In the genomic region with DNA sequence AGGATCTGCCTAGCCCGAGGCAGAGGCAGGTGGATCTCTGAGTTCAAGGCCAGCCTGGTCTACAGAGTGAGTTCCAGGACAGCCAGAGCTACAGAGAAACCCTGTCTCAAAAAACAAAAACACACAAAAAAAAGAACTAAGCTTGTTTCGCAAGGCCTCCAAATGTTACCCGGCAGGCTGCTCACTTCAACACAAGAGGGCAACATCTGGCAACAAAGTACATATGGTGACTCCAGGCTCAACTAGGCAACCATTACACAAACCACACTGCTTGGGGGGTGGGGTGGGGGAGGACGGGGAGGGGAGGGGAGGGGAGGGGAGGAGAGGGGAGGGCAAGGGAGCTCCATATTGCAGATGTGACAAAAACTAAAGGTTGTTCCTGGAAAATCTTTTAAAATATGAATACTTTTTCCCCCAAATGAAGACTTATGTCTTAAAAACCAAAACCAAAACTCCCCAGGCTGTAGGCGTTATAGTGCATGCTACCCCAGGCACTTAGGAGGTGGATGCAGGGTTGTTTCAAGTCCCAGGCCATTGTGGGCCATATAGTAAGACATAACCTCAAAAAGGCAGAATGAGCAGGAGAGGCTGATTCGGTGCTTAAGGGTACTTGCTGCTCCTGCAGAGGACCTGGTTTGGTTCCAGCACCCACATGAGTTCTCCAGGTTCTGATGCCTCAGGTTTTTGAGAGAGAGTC, we compare ENCODE assay signal across 8 mouse cellular contexts. TPM values are rescaled to one million over a fixed set of nuclear protein-coding genes. Genes with fewer than 3 reads are reported as not detected.
DNase-seq lines count a peak whose midpoint lies in the region; ATAC-seq and TF ChIP-seq lines count a peak whose summit lies in the region.
"Had no signal": no experiment of that assay in that cellular context is flagged by ENCODE, and none has a peak within 500 bp of the region (broad histone marks: within the 10 kb centered on the region; RNA-seq: fewer than 3 reads in every experiment).

No protein-coding gene starts in this region.

- H3K9me3 ChIP-seq in midbrain, postnatal 0 days (ENCODE audit: low read length) = no peaks in the 10 kb centered on the region
- no peaks in the 10 kb centered on the region for H3K9me3 ChIP-seq in midbrain, embryonic 16.5 days (replicated peaks; ENCODE audit: control insufficient read depth, low read length, poor library complexity, severe bottlenecking)
- H3K9me3 ChIP-seq in lung, postnatal 0 days (ENCODE audit: low read length) = no peaks in the 10 kb centered on the region
- H3K9me3 ChIP-seq: stomach, embryonic 15.5 days had no signal

- intact Hi-C loops in left cerebral cortex, postnatal 36 days (cut with DNase I) = no loop called here
- intact Hi-C loops in left cerebral cortex, postnatal 10 days (cut with DNase I) = no loop called here

- no peak overlapping the region for H3K4me2 ChIP-seq in midbrain, postnatal 0 days (ENCODE audit: low read depth, low read length, poor library complexity, severe bottlenecking)
- no peak overlapping the region for H3K4me2 ChIP-seq in midbrain, embryonic 16.5 days (ENCODE audit: low read length)
- H3K4me2 ChIP-seq in lung, postnatal 0 days (replicated peaks; ENCODE audit: low read depth, low read length) = no peak overlapping the region
- H3K4me2 ChIP-seq: stomach, embryonic 15.5 days had no signal

- H3K27me3 ChIP-seq in midbrain, postnatal 0 days (ENCODE audit: insufficient read depth, low read length) = no peaks in the 10 kb centered on the region
- H3K27me3 ChIP-seq in midbrain, embryonic 16.5 days (ENCODE audit: control insufficient read depth, insufficient read depth, low read depth, low read length) = no peaks in the 10 kb centered on the region
- H3K27me3 ChIP-seq in lung, postnatal 0 days (replicated peaks; ENCODE audit: insufficient read depth, low read length) = no peaks in the 10 kb centered on the region
- H3K27me3 ChIP-seq: stomach, embryonic 15.5 days had no signal

- no peak for DNase-seq in midbrain, postnatal 0 days (ENCODE audit: low spot score)
- DNase-seq in adipocyte (ENCODE audit: low spot score) = peak; percentile 83
- DNase-seq in lung, postnatal 0 days (ENCODE audit: low spot score) = peak; percentile 84
- peak; percentile 58 for DNase-seq in thymus, postnatal 4 days
- no peak for DNase-seq in left cerebral cortex, postnatal 36 days (ENCODE audit: low spot score in 2 of 2)
- DNase-seq in left cerebral cortex, postnatal 10 days (ENCODE audit: extremely low spot score in 1 of 2, low spot score in 2 of 2) = no peak

- no peak overlapping the region for H3K4me3 ChIP-seq in midbrain, postnatal 0 days (ENCODE audit: low read depth, low read length)
- H3K4me3 ChIP-seq in midbrain, embryonic 16.5 days (ENCODE audit: low read depth, low read length) = no peak overlapping the region
- no peak overlapping the region for H3K4me3 ChIP-seq in lung, postnatal 0 days (ENCODE audit: low read depth, low read length)
- H3K4me3 ChIP-seq: stomach, embryonic 15.5 days had no signal

- peak; percentile 59 for TF ChIP-seq CTCF in midbrain, postnatal 0 days (IDR thresholded peaks at IDR 0.05)
- peak; percentile 68 for TF ChIP-seq CTCF in lung, postnatal 0 days (IDR thresholded peaks at IDR 0.05)

- H3K9ac ChIP-seq in midbrain, postnatal 0 days (replicated peaks; ENCODE audit: low read length, poor library complexity, severe bottlenecking) = no peak overlapping the region
- no peak overlapping the region for H3K9ac ChIP-seq in midbrain, embryonic 16.5 days (ENCODE audit: low read depth, low read length)
- no peak overlapping the region for H3K9ac ChIP-seq in lung, postnatal 0 days (replicated peaks; ENCODE audit: low read depth)
- H3K9ac ChIP-seq: stomach, embryonic 15.5 days had no signal

- 0 out of 2 replicates have a peak, but pooled peaks cover 16% of the 10 kb centered on the region for H3K36me3 ChIP-seq in midbrain, postnatal 0 days (ENCODE audit: insufficient read depth, low read length)
- H3K36me3 ChIP-seq in midbrain, embryonic 16.5 days (ENCODE audit: control insufficient read depth, insufficient read depth, low read length) = peaks cover 11% of the 10 kb centered on the region
- no peaks in the 10 kb centered on the region for H3K36me3 ChIP-seq in lung, postnatal 0 days (ENCODE audit: insufficient read depth, low read length)

- TF ChIP-seq EP300 in lung, postnatal 0 days (IDR thresholded peaks at IDR 0.05) = no peak

- WGBS in midbrain, postnatal 0 days = 88% methylated on average over 5 of the region's 6 CpGs
- 87% methylated on average over 5 of the region's 6 CpGs for WGBS in midbrain, embryonic 16.5 days
- 78% methylated on average over 5 of the region's 6 CpGs for WGBS in lung, postnatal 0 days

- H3K27ac ChIP-seq in midbrain, postnatal 0 days (ENCODE audit: low read depth, low read length) = no peak overlapping the region
- no peak overlapping the region for H3K27ac ChIP-seq in midbrain, embryonic 16.5 days (ENCODE audit: low read length)
- H3K27ac ChIP-seq in lung, postnatal 0 days (ENCODE audit: low read length) = no peak overlapping the region
- H3K27ac ChIP-seq: stomach, embryonic 15.5 days had no signal

- ATAC-seq in midbrain, postnatal 0 days (ENCODE audit: low FRiP score) = no peak
- ATAC-seq in midbrain, embryonic 16.5 days = no peak
- ATAC-seq in lung, postnatal 0 days = peak; percentile 70

- H3K4me1 ChIP-seq in midbrain, postnatal 0 days (ENCODE audit: insufficient read depth, low read length) = no peaks in the 10 kb centered on the region
- H3K4me1 ChIP-seq in midbrain, embryonic 16.5 days (ENCODE audit: control insufficient read depth, insufficient read depth, low read length) = no peaks in the 10 kb centered on the region
- no peaks in the 10 kb centered on the region for H3K4me1 ChIP-seq in lung, postnatal 0 days (ENCODE audit: insufficient read depth, low read depth, low read length)
- H3K4me1 ChIP-seq: stomach, embryonic 15.5 days had no signal

RNA-seq across cellular contexts. Expression of gene Akap5, which starts 21.2 kb away (rescaled TPM):
- 17.2 and 18.0 TPM in 2 replicates for total RNA-seq in midbrain, postnatal 0 days (2014; rRNA removed)
- 9.4 and 10.7 TPM in 2 replicates for polyA plus RNA-seq in midbrain, postnatal 0 days (2015; fragmentation: Nextera tagmentation; extraction: Ambion mirVana)
- polyA plus RNA-seq in midbrain, embryonic 16.5 days (2015; fragmentation: Nextera tagmentation; extraction: Ambion mirVana) = 10.6 and 11.6 TPM in 2 replicates
- polyA plus RNA-seq in lung, postnatal 0 days (2015; fragmentation: Nextera tagmentation; extraction: Ambion mirVana) = 84.2 and 108 TPM in 2 replicates
- 10 to 100 TPM; 81.3 to 94.9 TPM for total RNA-seq in left cerebral cortex, postnatal 36 days (2021)
- total RNA-seq in left cerebral cortex, postnatal 10 days (2021) = 10 to 100 TPM; 77.9 to 81.6 TPM

RNA-seq across cellular contexts. Expression of gene Zbtb25, which starts 23.5 kb away (rescaled TPM):
- total RNA-seq in midbrain, postnatal 0 days (2014; rRNA removed) = 19.9 and 24.4 TPM in 2 replicates
- polyA plus RNA-seq in midbrain, postnatal 0 days (2015; fragmentation: Nextera tagmentation; extraction: Ambion mirVana) = 10.9 and 11.5 TPM in 2 replicates
- polyA plus RNA-seq in midbrain, embryonic 16.5 days (2015; fragmentation: Nextera tagmentation; extraction: Ambion mirVana) = 14.7 and 15.7 TPM in 2 replicates
- 7.3 and 7.5 TPM in 2 replicates for polyA plus RNA-seq in lung, postnatal 0 days (2015; fragmentation: Nextera tagmentation; extraction: Ambion mirVana)
- 10 to 100 TPM; 17.8 to 19.6 TPM for total RNA-seq in left cerebral cortex, postnatal 36 days (2021)
- total RNA-seq in left cerebral cortex, postnatal 10 days (2021) = 10 to 100 TPM; 17.2 to 18.0 TPM

RNA-seq across cellular contexts. Expression of gene Zbtb1, which starts 24.2 kb away (rescaled TPM):
- 2.9 and 3.4 TPM in 2 replicates for total RNA-seq in midbrain, postnatal 0 days (2014; rRNA removed)
- polyA plus RNA-seq in midbrain, postnatal 0 days (2015; fragmentation: Nextera tagmentation; extraction: Ambion mirVana) = 1.7 and 1.9 TPM in 2 replicates
- 3.1 and 3.4 TPM in 2 replicates for polyA plus RNA-seq in midbrain, embryonic 16.5 days (2015; fragmentation: Nextera tagmentation; extraction: Ambion mirVana)
- 5.8 and 6.9 TPM in 2 replicates for polyA plus RNA-seq in lung, postnatal 0 days (2015; fragmentation: Nextera tagmentation; extraction: Ambion mirVana)
- 1 to 10 TPM; 4.6 to 6.6 TPM for total RNA-seq in left cerebral cortex, postnatal 36 days (2021)
- 1 to 10 TPM; 4.1 TPM for total RNA-seq in left cerebral cortex, postnatal 10 days (2021)

RNA-seq across cellular contexts. Expression of gene Hspa2, which starts 58.1 kb away (rescaled TPM):
- total RNA-seq in midbrain, postnatal 0 days (2014; rRNA removed) = 10.2 and 13.6 TPM in 2 replicates
- polyA plus RNA-seq in midbrain, postnatal 0 days (2015; fragmentation: Nextera tagmentation; extraction: Ambion mirVana) = 7.6 and 8.8 TPM in 2 replicates
- polyA plus RNA-seq in midbrain, embryonic 16.5 days (2015; fragmentation: Nextera tagmentation; extraction: Ambion mirVana) = 6.2 and 7.6 TPM in 2 replicates
- polyA plus RNA-seq in lung, postnatal 0 days (2015; fragmentation: Nextera tagmentation; extraction: Ambion mirVana) = 25.0 and 30.2 TPM in 2 replicates
- 10 to 100 TPM; 62.5 to 67.5 TPM for total RNA-seq in left cerebral cortex, postnatal 36 days (2021)
- total RNA-seq in left cerebral cortex, postnatal 10 days (2021) = 10 to 100 TPM; 31.8 to 40.4 TPM

Comparison
In these comparisons a context has a peak if more than half of its experiments do, and no peak if none do; other contexts are left out.
1. DNase-seq: peak in adipocyte (single experiment), lung, postnatal 0 days (single experiment) and thymus, postnatal 4 days (single experiment); none in midbrain, postnatal 0 days (single experiment), left cerebral cortex, postnatal 36 days (0 of 2) and left cerebral cortex, postnatal 10 days (0 of 2).